Mouse (Mus musculus): ENCODE measurements around the gene Kdelr1. TPM values are rescaled to one million over a fixed set of nuclear protein-coding genes. Genes with fewer than 3 reads are reported as not detected.
A peak's percentile ranks its signal among the peaks of the same experiment; 100 is the strongest.

The Kdelr1 gene
- total RNA-seq, 2 experiments from 2014 or later: 73.5 to 74.7 TPM

DNA sequence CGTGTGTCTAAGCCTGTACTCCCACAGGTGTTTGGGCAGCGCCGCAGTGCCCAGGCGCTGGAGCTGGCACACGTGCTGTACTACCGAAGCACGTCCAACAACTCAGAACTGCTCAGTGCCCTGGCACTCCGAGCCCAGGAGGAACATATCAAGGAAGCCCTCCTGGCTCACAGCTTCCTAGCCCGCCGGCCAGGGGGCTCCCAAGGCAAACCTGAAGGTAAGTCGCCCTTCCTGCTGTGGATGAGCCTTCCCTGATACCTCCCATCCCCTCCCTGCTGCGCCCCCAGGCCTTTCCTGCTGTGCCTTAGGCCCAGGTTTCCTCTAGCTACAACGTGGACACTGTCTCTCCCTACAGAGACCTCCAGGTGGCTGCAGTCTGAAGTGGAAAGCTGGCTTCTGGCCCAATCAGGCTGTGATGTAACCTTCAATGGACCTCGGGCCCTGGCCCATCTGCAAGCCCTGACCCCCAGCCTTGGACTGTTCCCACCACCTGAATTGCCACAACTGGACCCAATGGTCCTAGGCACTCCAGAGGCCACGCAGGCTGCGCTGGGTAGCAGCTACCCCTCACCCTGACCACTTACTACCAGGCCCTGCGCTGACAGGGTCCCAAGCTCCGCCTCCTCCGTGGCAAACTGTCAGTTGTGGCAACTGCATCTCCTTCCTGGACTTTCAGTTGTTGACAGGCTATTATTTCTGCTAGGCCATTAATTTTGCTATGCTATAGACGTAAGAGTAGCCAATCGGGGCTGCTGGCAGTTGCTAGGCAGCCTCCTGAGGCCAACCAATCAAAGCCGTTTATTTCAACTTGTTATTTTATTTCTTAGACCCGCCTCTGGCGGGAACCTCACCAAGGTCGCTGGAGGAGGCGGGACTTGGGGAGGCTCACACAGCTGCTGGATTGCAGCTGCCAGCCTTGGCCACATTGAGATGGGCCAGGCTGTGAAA is 43.8 kb downstream of the Kdelr1 start:
- DNase-seq: peak; percentile 77

DNA sequence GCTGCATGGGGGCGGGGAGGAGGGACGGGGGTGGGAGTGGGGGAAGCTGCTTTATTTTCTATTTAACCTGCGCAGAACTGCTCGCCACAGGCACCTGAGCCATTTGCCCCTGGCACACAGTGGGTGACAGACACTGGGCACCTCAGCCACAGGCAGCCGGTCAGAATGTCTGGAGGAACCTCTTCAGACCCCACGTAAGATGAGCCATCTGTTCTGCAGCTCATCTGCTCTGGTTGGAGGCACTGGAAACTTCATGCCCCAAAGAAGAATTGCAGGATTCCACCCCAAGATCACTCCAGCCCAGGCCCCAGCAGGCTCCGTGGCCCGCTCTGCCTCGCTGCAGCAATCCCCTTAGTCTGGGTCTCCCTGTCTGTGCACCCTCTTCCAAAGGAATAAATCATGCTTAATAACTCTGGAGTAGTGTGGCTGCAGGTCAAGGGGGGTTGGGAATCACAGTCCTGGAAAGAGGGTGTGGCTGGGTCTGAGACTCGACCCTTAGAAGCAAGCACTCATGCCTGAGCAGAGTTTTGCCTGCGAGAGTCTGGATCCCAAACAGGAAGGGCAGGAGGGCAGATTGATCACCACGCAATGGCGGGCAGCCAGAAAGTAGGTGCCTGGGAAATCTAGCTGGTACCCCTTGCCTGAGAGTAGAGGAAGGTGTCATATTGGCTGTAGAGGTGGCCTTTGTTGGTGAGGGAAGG is 44.6 kb downstream of the Kdelr1 start:
- DNase-seq: peak; percentile 29

GRCm38 (mm10) chr7:45917926-45918325 is 45.4 kb downstream of the Kdelr1 start:
- no peak for DNase-seq

- peak; percentile 36 for DNase-seq
Measured at GRCm38 (mm10) chr7:45919083-45919671, 46.6 kb downstream of the Kdelr1 start.

DNA sequence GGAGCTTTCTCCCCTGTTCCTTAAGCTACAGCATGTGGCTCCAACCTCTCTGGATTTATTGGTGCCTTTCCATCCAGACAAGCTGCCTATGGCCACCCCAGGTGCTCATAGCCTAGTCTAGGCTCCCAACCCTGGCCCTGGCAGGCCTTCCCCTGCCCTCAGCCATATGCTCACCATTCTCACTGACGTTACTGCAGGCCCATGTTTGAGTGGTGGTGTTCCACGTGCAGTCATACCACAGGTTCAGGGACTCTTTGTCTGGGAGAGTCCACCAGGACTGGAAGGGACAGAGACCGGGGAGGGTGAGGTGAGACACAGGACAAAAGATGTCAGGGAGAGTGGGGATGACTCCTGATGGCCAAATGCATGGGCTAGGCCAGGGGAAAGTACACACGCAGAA is 47.2 kb downstream of the Kdelr1 start:
- DNase-seq: no peak

DNA sequence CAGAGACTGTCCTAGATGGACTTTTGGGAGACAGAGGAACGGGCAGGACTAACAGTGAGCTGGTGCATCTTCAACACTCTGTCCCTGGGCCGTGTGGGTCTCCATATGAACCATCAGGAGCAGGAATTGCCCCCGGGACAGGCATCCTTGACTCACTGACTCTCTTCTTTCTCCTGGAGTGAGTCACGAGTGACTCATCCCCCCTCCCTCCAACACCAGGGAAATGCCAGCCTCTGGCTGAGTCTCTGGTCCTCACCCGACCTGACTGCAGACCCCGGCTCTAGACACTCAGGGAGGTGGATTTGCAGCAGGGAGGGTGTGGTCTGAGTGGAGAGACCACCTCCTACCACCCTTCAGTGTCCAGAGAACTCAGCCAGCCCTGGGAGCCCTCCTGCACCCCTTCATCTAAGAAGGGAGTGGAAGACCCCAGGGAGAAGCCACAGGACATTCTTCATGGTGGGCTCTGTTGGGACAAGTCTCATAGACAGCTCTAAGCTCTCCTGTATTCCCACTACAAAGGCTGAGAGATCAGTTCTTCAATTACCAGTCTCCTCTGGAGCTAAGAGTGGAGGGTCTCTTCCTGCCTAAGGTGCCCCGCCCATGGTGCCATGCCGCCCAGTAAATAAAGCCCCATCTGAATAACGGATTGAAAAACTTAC is 48.1 kb downstream of the Kdelr1 start:
- peak; percentile 30 for DNase-seq

- peak; percentile 59 for DNase-seq
Measured at GRCm38 (mm10) chr7:45921242-45921621, 48.7 kb downstream of the Kdelr1 start, which contains the start of gene Emp3. Gene Emp3, minus strand, starts transcription at chr7:45921404.

- no peak for DNase-seq
Measured at GRCm38 (mm10) chr7:45921950-45922600, 49.5 kb downstream of the Kdelr1 start.

DNA sequence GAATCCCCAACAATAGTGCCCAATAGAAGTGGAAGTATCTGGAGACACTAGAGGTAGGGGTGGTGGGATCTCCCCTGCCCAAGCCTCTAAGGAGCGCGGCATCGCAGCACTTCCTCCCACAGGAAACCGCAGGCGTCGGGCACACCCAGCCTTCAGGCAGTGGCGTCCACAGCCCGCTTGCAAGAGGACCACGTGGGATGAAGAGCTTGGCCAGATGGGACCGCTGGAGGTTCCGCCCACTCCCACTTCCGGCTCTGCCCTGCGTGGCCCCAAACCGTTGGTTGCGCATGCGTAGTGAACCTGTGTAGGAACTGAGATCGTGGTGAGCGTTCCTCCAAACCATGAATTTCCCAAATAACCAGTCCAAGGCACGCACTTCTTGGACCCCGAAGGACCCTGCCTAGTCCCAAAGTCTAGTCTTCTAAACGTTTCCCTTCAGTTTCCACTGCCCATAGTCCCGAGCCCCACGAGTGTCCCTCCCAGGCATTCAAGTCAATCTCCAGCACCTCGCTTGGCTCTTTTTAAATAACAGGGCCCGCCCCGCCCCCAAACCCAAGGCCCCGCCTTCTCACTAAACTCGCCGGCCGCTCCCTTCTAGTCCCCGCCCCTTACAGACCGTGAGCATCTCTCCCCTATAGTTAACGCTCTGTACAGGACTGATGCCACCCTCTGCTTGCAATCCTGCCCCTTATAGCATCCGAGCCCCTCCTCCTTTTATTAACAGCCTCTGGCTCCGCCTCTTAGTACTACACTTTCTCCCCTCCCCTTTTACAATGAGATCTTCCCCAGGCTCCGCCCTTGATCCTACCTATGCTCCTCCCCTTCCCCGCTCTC is 50.6 kb downstream of the Kdelr1 start:
- DNase-seq: peak; percentile 93

- DNase-seq: peak; percentile 74
Measured at GRCm38 (mm10) chr7:45923762-45924428, 51.3 kb downstream of the Kdelr1 start, which contains the start of gene Ccdc114. Gene Ccdc114, plus strand, starts transcription at chr7:45924072.

- DNase-seq: no peak
Measured at GRCm38 (mm10) chr7:45924429-45924816, 51.9 kb downstream of the Kdelr1 start.

DNA sequence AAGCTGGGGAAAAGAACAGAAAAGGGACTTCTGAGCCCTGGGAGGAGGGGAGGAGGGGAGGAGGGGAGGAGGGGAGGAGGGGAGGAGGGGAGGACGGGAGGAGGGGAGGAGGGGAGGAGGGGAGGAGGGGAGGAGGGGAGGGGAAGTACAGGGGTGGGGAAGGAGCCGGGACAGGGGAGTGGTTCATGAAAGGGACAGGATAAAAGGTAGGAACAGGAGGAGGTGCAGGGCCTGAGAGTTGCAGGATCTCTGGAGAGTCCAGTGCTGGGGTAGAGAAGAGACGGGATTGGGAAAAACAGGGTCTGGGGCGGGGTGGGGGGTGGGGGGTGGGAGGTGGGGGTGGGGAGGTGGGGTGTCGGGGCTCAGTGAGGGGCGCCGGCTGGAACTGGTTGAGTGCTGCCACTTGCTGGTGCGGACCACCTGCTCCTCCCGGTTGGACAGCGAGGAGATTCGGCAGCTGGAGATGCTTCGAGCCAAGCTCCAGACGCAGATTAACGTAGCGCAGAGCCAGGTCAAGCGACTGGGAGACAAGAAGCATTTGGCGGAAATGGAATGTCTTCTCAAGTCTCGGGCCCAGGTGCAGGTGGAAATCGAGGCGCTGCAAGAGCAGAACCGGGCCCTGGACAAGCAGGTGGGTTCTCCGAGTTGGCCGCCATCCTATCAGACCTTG is 56.2 kb downstream of the Kdelr1 start:
- DNase-seq: no peak

DNA sequence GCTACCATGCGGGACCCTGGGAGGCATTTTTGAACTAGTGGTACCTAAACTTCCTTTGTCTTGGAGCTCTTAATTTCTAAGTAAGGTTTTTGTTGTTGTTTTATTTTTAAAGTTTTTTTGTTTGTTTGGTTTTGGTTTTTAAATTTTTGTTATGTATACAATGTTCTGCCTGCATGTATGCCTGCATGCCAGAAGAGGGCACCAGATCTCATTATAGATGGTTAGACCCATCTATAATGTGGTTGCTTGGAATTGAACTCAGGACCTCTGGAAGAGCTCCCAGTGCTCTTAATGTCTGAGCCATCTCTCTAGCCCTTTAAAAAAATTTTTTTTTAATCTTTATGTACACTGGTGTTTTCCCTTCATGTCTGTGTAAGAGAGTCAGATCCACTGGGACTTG is 57.1 kb downstream of the Kdelr1 start:
- no peak for DNase-seq

Other genes with a start within 250 kb of the Kdelr1 start
- gene Rasip1, start 245.3 kb upstream of the Kdelr1 start, total RNA-seq (2021): 10 to 100 TPM; 17.2 to 19.7 TPM
- 100 to 1,000 TPM; 105 to 131 TPM for gene Mamstr, start 232.8 kb upstream of the Kdelr1 start, total RNA-seq (2021)
- gene Fut2, start 206.4 kb upstream of the Kdelr1 start, total RNA-seq (2021): under 1 TPM in 1 of 2 experiments, not detected in 1; 0.11 TPM
- gene Ntn5, start 188.8 kb upstream of the Kdelr1 start, total RNA-seq (2021): under 1 TPM; 0.75 to 0.77 TPM
- under 1 TPM in 1 of 2 experiments, not detected in 1; 0.21 TPM for gene Sec1, start 178.4 kb upstream of the Kdelr1 start, total RNA-seq (2021)
- gene Car11, start 172.9 kb upstream of the Kdelr1 start, total RNA-seq (2021): 1 to 10 TPM; 3.4 to 3.9 TPM
- gene Dbp, start 167.7 kb upstream of the Kdelr1 start, total RNA-seq (2021): 10 to 100 TPM; 35.9 to 37.9 TPM
- 100 to 1,000 TPM; 793 to 822 TPM for gene Rpl18, start 157.3 kb upstream of the Kdelr1 start, total RNA-seq (2021)
- 10 to 100 TPM; 11.8 to 13.8 TPM for gene Sphk2, start 154.8 kb upstream of the Kdelr1 start, total RNA-seq (2021)
- under 1 TPM; 0.12 to 0.45 TPM for gene Fam83e, start 151.6 kb upstream of the Kdelr1 start, total RNA-seq (2021)
- gene Spaca4, start 147.0 kb upstream of the Kdelr1 start, total RNA-seq (2021): not detected
- under 1 TPM; 0.52 to 0.80 TPM for gene Lmtk3, start 89.0 kb upstream of the Kdelr1 start, total RNA-seq (2021)
- not detected for gene Sult2b1, start 88.1 kb upstream of the Kdelr1 start, total RNA-seq (2021)
- gene Cyth2, start 58.2 kb upstream of the Kdelr1 start, total RNA-seq (2021): 10 to 100 TPM; 45.3 to 45.4 TPM
- gene Kcnj14, start 48.0 kb upstream of the Kdelr1 start, total RNA-seq (2021): under 1 TPM; 0.36 to 0.45 TPM
- 10 to 100 TPM; 14.8 to 15.4 TPM for gene Grwd1, start 41.8 kb upstream of the Kdelr1 start, total RNA-seq (2021)
- gene Grin2d, start 5.6 kb downstream of the Kdelr1 start, total RNA-seq (2021): 1 to 10 TPM in 1 of 2 experiments, under 1 TPM in 1; 0.80 to 1.2 TPM
- gene Syngr4, start 23.9 kb downstream of the Kdelr1 start, total RNA-seq (2021): under 1 TPM in 1 of 2 experiments, not detected in 1; 0.35 TPM
- gene Tmem143, start 24.2 kb downstream of the Kdelr1 start, total RNA-seq (2021): 10 to 100 TPM; 42.3 to 47.7 TPM
- gene Emp3, start 48.6 kb downstream of the Kdelr1 start, total RNA-seq (2021): 10 to 100 TPM; 34.8 to 55.7 TPM
- 1 to 10 TPM; 1.1 to 1.6 TPM for gene Ccdc114, start 51.3 kb downstream of the Kdelr1 start, total RNA-seq (2021)
- gene Abcc6, start 157.5 kb downstream of the Kdelr1 start, total RNA-seq (2021): under 1 TPM; 0.11 to 0.12 TPM
- 10 to 100 TPM; 42.1 to 47.5 TPM for gene Nomo1, start 160.9 kb downstream of the Kdelr1 start, total RNA-seq (2021)
- gene Kcnj11, start 228.0 kb downstream of the Kdelr1 start, total RNA-seq (2021): 10 to 100 TPM; 55.7 to 65.0 TPM

Measured in gastrocnemius, postnatal 10 days (tissue).